Mouse (Mus musculus) CH12.LX (cell line): ENCODE results near the gene Mroh2b. TPM values are rescaled to one million over a fixed set of nuclear protein-coding genes. Genes with fewer than 3 reads are reported as not detected.

Experiments used
- DNase-seq: peaks from one replicate; pipeline ENCODE4 v3.0.0-alpha.2; 2013; ENCODE audit errors: extremely low read depth
- H3K27ac ChIP-seq: 2 replicates; pipeline ENCODE4 v1.5.1; 2012; ENCODE audit warnings: low read depth, mild to moderate bottlenecking, control low read depth, moderate library complexity; ENCODE audit not compliant: insufficient read depth
- H3K27me3 ChIP-seq: replicated peaks from 2 replicates; pipeline ENCODE3; 2012; ENCODE audit warnings: inconsistent platforms
- H3K36me3 ChIP-seq, 2 experiments: replicated peaks in 1 of 2; 2 replicates each; pipeline versions ENCODE3 to v1.6.1; 2012; ENCODE audit warnings: inconsistent platforms in 1 of 2, low read length in 1 of 2, mild to moderate bottlenecking in 1 of 2, mixed read lengths in 1 of 2, moderate library complexity in 1 of 2; ENCODE audit not compliant: control insufficient read depth in 1 of 2, insufficient read depth in 1 of 2
- H3K4me1 ChIP-seq, 2 experiments: 2 replicates each; pipeline ENCODE4 v1.6.1; 2012; ENCODE audit warnings: inconsistent platforms in 1 of 2, moderate library complexity in 1 of 2; ENCODE audit not compliant: insufficient read depth in 2 of 2, control insufficient read depth in 1 of 2
- H3K4me2 ChIP-seq: 2 replicates; pipeline ENCODE4 v1.6.1; 2012; ENCODE audit warnings: low read depth, mild to moderate bottlenecking, control low read depth; ENCODE audit not compliant: poor library complexity, insufficient read depth, severe bottlenecking
- H3K4me3 ChIP-seq, 3 experiments: fragments of 150-350 bp in 1 of 3; sonication (generic) in 1 of 3; replicated peaks in 1 of 3; 2 replicates each; pipeline versions ENCODE3 to v1.5.1; 2011 to 2012; ENCODE audit warnings: low read depth in 2 of 3, low read length in 2 of 3, mild to moderate bottlenecking in 2 of 3, moderate library complexity in 2 of 3, control low read depth in 1 of 3, improper control_type of control experiment in 1 of 3, inconsistent platforms in 1 of 3, mixed read lengths in 1 of 3; ENCODE audit not compliant: poor library complexity in 1 of 3
- H3K79me2 ChIP-seq: replicated peaks from 2 replicates; pipeline ENCODE4 v1.6.1; 2012; ENCODE audit warnings: mild to moderate bottlenecking, moderate library complexity; ENCODE audit not compliant: control insufficient read depth, poor library complexity, insufficient read depth, severe bottlenecking; ENCODE audit errors: extremely low read depth
- H3K9ac ChIP-seq: 2 replicates; pipeline ENCODE4 v1.6.1; 2012; ENCODE audit warnings: low read depth, mild to moderate bottlenecking, control low read depth, moderate library complexity; ENCODE audit not compliant: insufficient read depth
- H3K9me3 ChIP-seq: replicated peaks from 2 replicates; pipeline ENCODE3; 2012; ENCODE audit warnings: low read length, inconsistent platforms, mixed read lengths
- CHD1 ChIP-seq: IDR thresholded peaks from 2 replicates; pipeline ENCODE4 v1.6.1; 2012; ENCODE audit warnings: low read depth, low read length, improper control_type of control experiment, inconsistent platforms
- CHD2 ChIP-seq: IDR thresholded peaks from 2 replicates; pipeline ENCODE4 v1.6.1; 2011; ENCODE audit warnings: low read length, improper control_type of control experiment
- CTCF ChIP-seq, 2 experiments: IDR thresholded peaks in 1 of 2; conservative IDR thresholded peaks in 1 of 2; 2 replicates each; pipeline ENCODE4 v1.5.1; 2011 to 2012; ENCODE audit warnings: low read depth in 2 of 2, low read length in 2 of 2, improper control_type of control experiment in 1 of 2, inconsistent platforms in 1 of 2, mild to moderate bottlenecking in 1 of 2, moderate library complexity in 1 of 2
- ELF1 ChIP-seq: IDR thresholded peaks from 2 replicates; pipeline ENCODE4 v1.6.1; 2014; ENCODE audit warnings: low read depth, mild to moderate bottlenecking, inconsistent platforms, low read length, improper control_type of control experiment
- ETS1 ChIP-seq: conservative IDR thresholded peaks from 2 replicates; pipeline ENCODE4 v1.6.1; 2012; ENCODE audit warnings: low read depth, mild to moderate bottlenecking, inconsistent platforms, low read length, improper control_type of control experiment, moderate library complexity
- HCFC1 ChIP-seq: IDR thresholded peaks from 2 replicates; pipeline ENCODE4 v1.6.1; 2012; ENCODE audit warnings: low read depth, mild to moderate bottlenecking, inconsistent platforms, low read length, improper control_type of control experiment
- IRF4 ChIP-seq: IDR thresholded peaks from 2 replicates; pipeline ENCODE4 v1.6.1; 2014; ENCODE audit warnings: low read depth, mild to moderate bottlenecking, inconsistent platforms, low read length, improper control_type of control experiment
- JUN ChIP-seq: IDR thresholded peaks from 2 replicates; pipeline ENCODE4 v1.6.1; 2011; ENCODE audit warnings: low read depth, mild to moderate bottlenecking, low read length, improper control_type of control experiment, moderate library complexity; ENCODE audit not compliant: insufficient read depth
- JUND ChIP-seq: conservative IDR thresholded peaks from 2 replicates; pipeline ENCODE4 v1.6.1; 2011; ENCODE audit warnings: low read depth, low read length, improper control_type of control experiment
- MAFK ChIP-seq: IDR thresholded peaks from 2 replicates; pipeline ENCODE4 v1.6.1; 2011; ENCODE audit warnings: low read length, improper control_type of control experiment; ENCODE audit not compliant: insufficient replicate concordance
- MAZ ChIP-seq: IDR thresholded peaks from 2 replicates; pipeline ENCODE4 v1.6.1; 2012; ENCODE audit warnings: low read depth, mild to moderate bottlenecking, inconsistent platforms, low read length, improper control_type of control experiment, moderate library complexity
- MEF2A ChIP-seq: IDR thresholded peaks from 2 replicates; pipeline ENCODE4 v1.6.1; 2014; ENCODE audit warnings: low read depth, mild to moderate bottlenecking, inconsistent platforms, low read length, improper control_type of control experiment, borderline replicate concordance
- MXI1 ChIP-seq: IDR thresholded peaks from 2 replicates; pipeline ENCODE4 v1.6.1; 2011; ENCODE audit warnings: mild to moderate bottlenecking, low read depth, low read length, improper control_type of control experiment
- NELFE ChIP-seq: IDR thresholded peaks from 2 replicates; pipeline ENCODE4 v1.6.1; 2011; ENCODE audit warnings: low read depth, low read length, improper control_type of control experiment
- NRF1 ChIP-seq: IDR thresholded peaks from 2 replicates; pipeline ENCODE4 v1.6.1; 2014; ENCODE audit warnings: low read depth, mild to moderate bottlenecking, inconsistent platforms, low read length, improper control_type of control experiment, moderate library complexity
- PAX5 ChIP-seq: IDR thresholded peaks from 2 replicates; pipeline ENCODE4 v1.6.1; 2012; ENCODE audit warnings: low read length, inconsistent platforms, mixed read lengths
- POLR2A ChIP-seq: IDR thresholded peaks from 2 replicates; pipeline ENCODE4 v1.6.1; 2011; ENCODE audit warnings: low read depth, mild to moderate bottlenecking, improper control_type of control experiment, low read length
- POLR2AphosphoS2 ChIP-seq: IDR thresholded peaks from 2 replicates; pipeline ENCODE4 v1.6.1; 2011; ENCODE audit warnings: low read depth, low read length, improper control_type of control experiment
- RAD21 ChIP-seq: IDR thresholded peaks from 2 replicates; pipeline ENCODE4 v1.6.1; 2011; ENCODE audit warnings: low read depth, mild to moderate bottlenecking, low read length, improper control_type of control experiment, moderate library complexity
- RCOR1 ChIP-seq: conservative IDR thresholded peaks from 2 replicates; pipeline ENCODE4 v1.6.1; 2012; ENCODE audit warnings: low read depth, mild to moderate bottlenecking, inconsistent platforms, low read length, improper control_type of control experiment
- SMC3 ChIP-seq: IDR thresholded peaks from 2 replicates; pipeline ENCODE4 v1.6.1; 2011; ENCODE audit warnings: low read depth, low read length, improper control_type of control experiment
- TCF12 ChIP-seq: IDR thresholded peaks from 2 replicates; pipeline ENCODE4 v1.6.1; 2014; ENCODE audit warnings: low read depth, mild to moderate bottlenecking, inconsistent platforms, low read length, improper control_type of control experiment
- USF2 ChIP-seq: conservative IDR thresholded peaks from 2 replicates; pipeline ENCODE4 v1.6.1; 2011; ENCODE audit warnings: low read depth, low read length, improper control_type of control experiment
- ZMIZ1 ChIP-seq: IDR thresholded peaks from 2 replicates; pipeline ENCODE4 v1.6.1; 2012; ENCODE audit warnings: low read depth, mild to moderate bottlenecking, inconsistent platforms, low read length, improper control_type of control experiment
- ZNF384 ChIP-seq: IDR thresholded peaks from 2 replicates; pipeline ENCODE4 v1.6.1; 2012; ENCODE audit warnings: low read depth, low read length, improper control_type of control experiment, inconsistent platforms
- dilution Hi-C: fragments of 300-500 bp; cut with MboI; formaldehyde crosslinking; loops from 2 replicates; pipeline ENCODE4 v1.14.3; 2020; ENCODE audit warnings: low sequenced_read_pairs; ENCODE audit not compliant: extremely low pct_unique_long_range_greater_than_20kb, extremely low pct_ligation_motif_present
- in situ Hi-C: fragments of 300-500 bp; cut with MboI; formaldehyde crosslinking; loops from 3 replicates; pipeline ENCODE4 v1.14.3; 2019; ENCODE audit warnings: low sequenced_read_pairs, low pct_ligation_motif_present, low pct_unique_long_range_greater_than_20kb, mixed read lengths
- polyA plus RNA-seq: library from polyadenylated mRNA; unstranded; fragments of >175 nt; gene quantifications from 2 replicates; pipeline ENCODE4 v1.2.1, GENCODE M21; 2012; ENCODE audit warnings: low read depth; ENCODE audit not compliant: insufficient read length
- total RNA-seq, 2 experiments: library from RNA; depleted of rRNA; stranded (reverse); fragments of 300-350 nt in 1 of 2; fragments of >200 nt in 1 of 2; gene quantifications; 2 replicates each; pipeline ENCODE4 v1.2.3; 2012 to 2014

Gene Mroh2b
- total and polyA plus RNA-seq, 3 experiments = not detected

GRCm38 (mm10) chr15:4894962-4895361 lies 3.6 kb upstream of the Mroh2b start:
- no peak for TF ChIP-seq USF2
- no peak for TF ChIP-seq JUND
- no peak for TF ChIP-seq ETS1
- no peak for TF ChIP-seq MAZ
- no peak for TF ChIP-seq MAFK
- no peak for TF ChIP-seq MEF2A
- TF ChIP-seq CHD2 = no peak
- no peak for TF ChIP-seq POLR2AphosphoS2
- TF ChIP-seq IRF4 = no peak
- TF ChIP-seq CHD1 = no peak
- Histone ChIP-seq H3K9me3 (no peaks in the 10 kb centered on the region), H3K79me2 (no peaks in the 10 kb centered on the region), H3K27ac (no peak overlapping the region), H3K4me3 (no peak overlapping the region), H3K4me1 (peaks cover 0 to 2% of the 10 kb centered on the region in 2 experiments; a peak in 1 of 4 replicates), H3K9ac (no peak overlapping the region), H3K27me3 (no peaks in the 10 kb centered on the region), H3K4me2 (no peak overlapping the region), H3K36me3 (no peaks in the 10 kb centered on the region)
- in situ Hi-C loops (no loop called here), dilution Hi-C loops (no loop called here)
- DNase-seq = no peak

- no peaks in the 10 kb centered on the region for H3K36me3 ChIP-seq
- H3K27me3 ChIP-seq = no peaks in the 10 kb centered on the region
- H3K4me1 ChIP-seq = no peaks in the 10 kb centered on the region
- in situ Hi-C loops (no loop called here), dilution Hi-C loops (no loop called here)
- H3K9ac ChIP-seq = no peak overlapping the region
- no peak for TF ChIP-seq SMC3
- TF ChIP-seq MAZ = no peak
- TF ChIP-seq NRF1 = no peak
- H3K9me3 ChIP-seq = no peaks in the 10 kb centered on the region
- H3K4me2 ChIP-seq = no peak overlapping the region
- H3K27ac ChIP-seq = no peak overlapping the region
- no peaks in the 10 kb centered on the region for H3K79me2 ChIP-seq
- no peak overlapping the region for H3K4me3 ChIP-seq
- DNase-seq = no peak
Observed at GRCm38 (mm10) chr15:4934731-4935130, 36.2 kb downstream of the Mroh2b start.

GRCm38 (mm10) chr15:4973355-4973754 lies 74.8 kb downstream of the Mroh2b start:
- TF ChIP-seq RAD21 (no peak), HCFC1 (no peak), CHD2 (no peak), MAFK (no peak), POLR2A (no peak), MXI1 (no peak), CTCF (conservative IDR thresholded peaks at IDR 0.05 in 1 of 2, IDR thresholded peaks at IDR 0.05 in 1 of 2; ENCODE audit: low read depth in 2 of 2, low read length in 2 of 2) (no peak), RCOR1 (no peak), NRF1 (no peak), NELFE (no peak), PAX5 (no peak), ZMIZ1 (no peak), TCF12 (no peak), MAZ (no peak), ZNF384 (no peak), JUN (no peak), ELF1 (no peak)
- TF ChIP-seq, all 38 proteins: peak for 0
- Histone ChIP-seq H3K4me2 (no peak overlapping the region), H3K9ac (no peak overlapping the region), H3K79me2 (no peaks in the 10 kb centered on the region), H3K36me3 (no peaks in the 10 kb centered on the region), H3K4me3 (no peak overlapping the region), H3K4me1 (no peaks in the 10 kb centered on the region), H3K27ac (no peak overlapping the region), H3K9me3 (no peaks in the 10 kb centered on the region), H3K27me3 (no peaks in the 10 kb centered on the region)
- in situ Hi-C loops (no loop called here), dilution Hi-C loops (no loop called here)
- no peak for DNase-seq
